Mouse (Mus musculus) liver, embryonic 16.5 days (tissue): Measurements from ENCODE around the gene Dtnb. TPM values are rescaled to one million over a fixed set of nuclear protein-coding genes. Genes with fewer than 3 reads are reported as not detected.
"Not testable (repeated sequence)": the region's sequence is repeated elsewhere in the genome, so short reads cannot be mapped to it uniquely, and the experiment has no call there.

Source experiments
- ATAC-seq: fragments of 200-750 bp; cut with Nextera tagmentation; 2 replicates; pipeline ENCODE4 v1.8.0; 2017; ENCODE audit warnings: low read depth, mild to moderate bottlenecking, moderate number of reproducible peaks, moderate library complexity
- H3K27ac ChIP-seq: fragments of 300-500 bp; sonication (generic); 2 replicates; pipeline ENCODE4 v1.5.1; 2014; ENCODE audit warnings: mild to moderate bottlenecking, low read length
- H3K27me3 ChIP-seq: fragments of 300-500 bp; sonication (generic); 2 replicates; pipeline ENCODE4 v1.6.1; 2014; ENCODE audit warnings: low read depth, low read length, mixed read lengths; ENCODE audit not compliant: control insufficient read depth, insufficient read depth
- H3K36me3 ChIP-seq: fragments of 300-500 bp; sonication (generic); 2 replicates; pipeline ENCODE4 v1.6.1; 2014; ENCODE audit warnings: mild to moderate bottlenecking; ENCODE audit not compliant: control insufficient read depth, insufficient read depth
- H3K4me1 ChIP-seq: fragments of 300-500 bp; sonication (generic); 2 replicates; pipeline ENCODE4 v1.6.1; 2014; ENCODE audit warnings: low read depth, low read length, mixed read lengths; ENCODE audit not compliant: control insufficient read depth
- H3K4me2 ChIP-seq: fragments of 300-500 bp; sonication (generic); 2 replicates; pipeline ENCODE4 v1.6.1; 2014; ENCODE audit warnings: low read depth, low read length, mixed read lengths
- H3K4me3 ChIP-seq: fragments of 300-500 bp; sonication (generic); 2 replicates; pipeline ENCODE4 v1.5.1; 2014; ENCODE audit warnings: low read depth, mild to moderate bottlenecking, low read length
- H3K9ac ChIP-seq: fragments of 300-500 bp; sonication (generic); 2 replicates; pipeline ENCODE4 v1.6.1; 2014; ENCODE audit warnings: low read depth, low read length
- H3K9me3 ChIP-seq: fragments of 300-500 bp; sonication (generic); replicated peaks from 2 replicates; pipeline ENCODE4 v1.6.1; 2016; ENCODE audit warnings: low read length; ENCODE audit not compliant: control insufficient read depth
- WGBS: fragments of 180-500 bp; shearing (Covaris S2); extraction: QIAGEN DNeasy Blood & Tissue Kit; methylation state at CpG from one replicate; pipeline ENCODE4 v1.1.7; 2014; ENCODE audit not compliant: insufficient replicate concordance; 5-methylcytosine and 5-hydroxymethylcytosine counted together
- polyA plus RNA-seq: library from polyadenylated mRNA; unstranded; fragments of >200 nt; fragmentation: Nextera tagmentation; extraction: Ambion mirVana; gene quantifications from 2 replicates; pipeline ENCODE4 v1.2.1, GENCODE M21; 2015

Gene Dtnb
- polyA plus RNA-seq = 17.3 and 19.7 TPM in 2 replicates

DNA sequence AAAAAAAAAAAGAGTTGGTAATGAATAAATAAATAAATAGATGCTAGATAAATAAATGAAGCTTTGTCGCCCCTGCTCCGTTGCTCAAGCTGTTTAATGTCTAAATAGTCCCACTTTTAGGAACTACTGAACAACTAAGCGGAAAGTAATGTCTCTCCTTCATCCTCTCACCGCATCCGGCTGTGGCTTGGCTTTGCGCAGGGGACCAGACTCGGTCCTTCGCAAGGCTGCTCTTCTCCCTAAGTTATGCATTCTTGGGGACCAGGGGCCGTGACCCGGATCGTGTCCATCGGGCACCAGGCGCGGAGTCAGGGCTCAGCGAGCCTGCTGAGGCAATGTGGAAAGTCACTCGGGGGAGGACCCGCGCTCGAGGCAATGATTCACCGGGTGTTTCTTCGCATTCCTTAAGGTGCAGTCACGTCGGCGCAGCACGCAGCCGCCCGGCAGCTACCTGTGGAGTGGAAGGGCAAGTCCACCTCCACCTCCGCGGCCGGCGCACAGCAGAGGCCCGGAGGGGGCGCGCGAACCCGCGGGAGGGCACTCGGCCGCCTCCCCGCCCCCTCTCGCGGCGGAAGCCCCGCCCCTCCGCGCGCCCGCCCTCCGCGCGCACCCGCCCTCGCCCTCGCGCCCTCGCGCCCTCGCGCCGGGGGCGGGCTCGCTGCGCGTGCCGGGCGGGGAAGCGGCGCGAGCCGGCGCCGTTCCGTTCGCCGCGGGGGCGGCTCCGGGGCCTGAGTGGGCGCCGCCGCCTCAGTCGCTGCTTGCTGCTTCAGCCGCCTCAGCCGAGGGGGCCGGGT, at the start of gene Dtnb:
Gene Dtnb (plus strand): TSS at position 595 of the 794 bp plus-strand sequence.
- peaks cover 13% of the 10 kb centered on the region for H3K4me1 ChIP-seq

DNA sequence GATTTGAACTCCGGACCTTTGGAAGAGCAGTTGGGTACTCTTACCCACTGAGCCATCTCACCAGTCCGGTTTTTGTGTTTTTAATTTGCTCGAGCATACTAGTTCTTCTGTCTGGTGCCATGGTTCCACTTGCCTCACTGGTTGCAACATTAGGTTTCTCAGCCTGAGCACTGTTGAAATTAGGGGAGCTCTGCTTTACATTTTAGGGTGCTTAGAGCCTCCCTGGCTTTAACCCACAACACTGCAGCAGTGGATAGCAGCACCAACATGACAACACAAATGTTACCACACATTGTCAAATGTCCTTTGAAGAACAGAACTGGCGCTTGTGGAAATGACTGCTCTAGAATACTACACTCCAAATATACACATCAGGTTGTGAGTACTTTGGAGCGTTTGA, 46.6 kb upstream of the Dtnb start:
- H3K9ac ChIP-seq = no peak overlapping the region
- H3K4me3 ChIP-seq = no peak overlapping the region
- H3K27me3 ChIP-seq = no peaks in the 10 kb centered on the region
- no peaks in the 10 kb centered on the region for H3K4me1 ChIP-seq
- no peaks in the 10 kb centered on the region for H3K36me3 ChIP-seq
- no peak overlapping the region for H3K4me2 ChIP-seq
- no peak overlapping the region for H3K27ac ChIP-seq
- no peaks in the 10 kb centered on the region for H3K9me3 ChIP-seq
- no peak for ATAC-seq
- WGBS = 62% methylated on average over 5 of the region's 5 CpGs

More for the DNA sequence above, at the start of gene Dtnb:
- no peaks in the 10 kb centered on the region for H3K9me3 ChIP-seq
- H3K4me2 ChIP-seq = peak within 1 kb of the TSS; percentile 99
- peak within 1 kb of the TSS; percentile 89 for H3K27ac ChIP-seq
- ATAC-seq = peak; percentile 92
- peak within 1 kb of the TSS; percentile 91 for H3K9ac ChIP-seq
- H3K27me3 ChIP-seq = no peaks in the 10 kb centered on the region
- no peaks in the 10 kb centered on the region for H3K36me3 ChIP-seq
- peak within 1 kb of the TSS; percentile 91 for H3K4me3 ChIP-seq
- 1% methylated on average over 59 of the region's 85 CpGs for WGBS

DNA sequence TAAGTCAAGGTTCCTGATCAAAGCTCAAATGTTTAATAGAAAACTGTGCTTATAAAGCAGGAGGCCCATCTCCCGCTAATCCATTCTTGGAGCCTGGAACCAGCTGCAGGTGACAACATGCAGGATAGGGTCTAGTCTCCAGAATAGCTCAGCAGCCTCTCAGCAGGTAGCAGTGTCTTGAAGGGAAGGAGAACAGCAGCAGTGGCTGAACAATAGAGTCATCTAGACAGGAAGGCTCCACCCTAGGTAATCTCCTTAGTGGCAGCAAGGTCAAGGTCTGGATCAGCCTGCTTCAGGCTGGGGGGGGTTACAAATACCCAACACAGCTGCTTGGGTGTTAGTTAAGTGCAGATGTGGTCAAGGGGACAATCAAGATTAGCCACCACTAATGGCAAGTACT, 36.7 kb upstream of the Dtnb start:
- not testable (repeated sequence) for H3K4me1 ChIP-seq, H3K36me3 ChIP-seq, H3K4me3 ChIP-seq, H3K4me2 ChIP-seq, ATAC-seq, H3K27ac ChIP-seq, H3K27me3 ChIP-seq, H3K9me3 ChIP-seq, H3K9ac ChIP-seq
- WGBS = 78% methylated on average over 1 of the region's 1 CpGs

DNA sequence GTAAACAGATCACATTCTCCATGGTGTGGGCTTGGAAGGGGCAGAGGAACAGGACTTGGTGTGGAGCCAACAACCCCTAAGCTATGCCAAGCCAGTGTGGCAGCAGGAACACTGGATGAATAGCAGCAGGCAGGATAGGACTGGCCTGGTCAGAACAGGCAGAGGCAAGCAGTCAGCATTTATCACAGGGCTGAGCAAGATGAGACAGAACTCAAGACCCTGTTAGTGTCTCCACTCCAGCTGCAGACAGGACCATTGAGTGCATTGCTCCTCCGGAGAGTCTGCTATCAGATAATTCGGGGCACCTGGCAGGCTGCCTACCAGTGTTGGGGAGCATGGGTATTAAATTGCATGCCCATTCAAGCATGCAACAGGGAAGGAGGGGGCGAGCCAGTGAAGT, 34.6 kb upstream of the Dtnb start:
- Histone ChIP-seq H3K9me3 (no peaks in the 10 kb centered on the region), H3K4me3 (no peak overlapping the region), H3K4me2 (no peak overlapping the region), H3K4me1 (no peaks in the 10 kb centered on the region), H3K27me3 (no peaks in the 10 kb centered on the region), H3K27ac (no peak overlapping the region), H3K36me3 (no peaks in the 10 kb centered on the region), H3K9ac (no peak overlapping the region)
- 58% methylated on average over 3 of the region's 3 CpGs for WGBS
- no peak for ATAC-seq

DNA sequence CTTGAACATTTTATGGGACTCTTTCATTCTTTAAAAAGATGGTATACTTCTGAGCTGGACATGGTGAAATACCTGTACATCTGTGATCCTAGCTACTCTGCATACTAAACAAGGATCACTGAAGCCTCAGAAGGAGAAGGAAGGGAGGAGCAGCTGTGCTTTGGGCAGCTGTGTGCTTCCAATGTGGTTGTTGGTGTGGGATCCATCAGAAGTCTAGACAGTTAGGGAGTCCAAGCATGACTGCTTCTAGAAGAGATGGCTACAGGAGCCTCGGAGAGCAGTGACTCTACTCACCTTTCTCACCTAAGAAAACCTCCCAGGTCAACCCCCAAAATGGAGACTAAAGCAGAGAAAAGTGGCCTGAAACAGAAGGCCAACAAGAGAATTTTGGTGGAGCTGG, 34.1 kb upstream of the Dtnb start:
- Histone ChIP-seq H3K4me1 (no peaks in the 10 kb centered on the region), H3K9me3 (no peaks in the 10 kb centered on the region), H3K27ac (no peak overlapping the region), H3K27me3 (no peaks in the 10 kb centered on the region), H3K36me3 (no peaks in the 10 kb centered on the region), H3K4me2 (no peak overlapping the region), H3K4me3 (no peak overlapping the region), H3K9ac (no peak overlapping the region)
- no peak for ATAC-seq
- 61% methylated on average over 1 of the region's 1 CpGs for WGBS

DNA sequence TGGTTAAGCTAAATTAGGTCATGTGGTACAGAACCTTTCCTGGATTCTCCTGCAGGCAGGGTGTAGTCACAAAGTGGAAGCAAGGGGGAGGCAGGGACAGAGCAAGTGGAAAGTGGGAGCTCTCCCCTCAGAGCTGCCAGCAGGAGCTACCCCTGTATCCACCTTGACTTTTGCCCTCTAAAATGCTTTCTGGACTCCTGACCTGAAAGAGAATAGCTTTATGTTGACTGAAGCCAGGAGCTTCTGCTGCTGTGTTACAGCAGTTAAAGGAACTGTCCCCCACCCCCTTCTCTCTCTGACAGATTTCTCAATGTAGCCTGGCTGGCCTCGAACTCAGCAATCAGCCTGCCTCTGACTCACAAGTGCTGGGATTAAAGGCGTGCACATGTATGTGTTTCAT, 32.6 kb upstream of the Dtnb start:
- H3K27me3 ChIP-seq = no peaks in the 10 kb centered on the region
- no peaks in the 10 kb centered on the region for H3K4me1 ChIP-seq
- ATAC-seq = peak; percentile 82
- H3K36me3 ChIP-seq = no peaks in the 10 kb centered on the region
- H3K9ac ChIP-seq = no peak overlapping the region
- 36% methylated on average over 2 of the region's 2 CpGs for WGBS
- no peak overlapping the region for H3K4me2 ChIP-seq
- H3K4me3 ChIP-seq = no peak overlapping the region
- H3K27ac ChIP-seq = no peak overlapping the region
- no peaks in the 10 kb centered on the region for H3K9me3 ChIP-seq

DNA sequence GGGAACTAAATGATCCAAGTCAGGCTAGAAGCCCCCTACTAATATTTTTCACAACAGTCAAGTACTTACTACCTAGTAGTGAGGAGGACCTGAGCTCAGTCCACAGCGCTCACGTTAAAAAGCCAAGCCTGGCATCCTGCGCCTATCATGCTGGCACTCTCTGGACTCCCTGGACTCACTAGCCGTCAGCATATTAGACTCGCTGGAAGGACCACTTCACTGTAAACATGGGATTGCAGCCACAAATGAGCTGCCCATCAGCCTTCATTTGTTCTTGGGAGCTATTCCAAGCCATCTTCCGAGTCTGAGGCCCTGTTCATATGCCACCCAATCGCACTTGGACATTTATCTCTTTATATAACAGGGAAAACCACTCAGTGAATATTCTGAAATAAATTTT, 31.3 kb upstream of the Dtnb start:
- Histone ChIP-seq H3K27ac (no peak overlapping the region), H3K36me3 (no peaks in the 10 kb centered on the region), H3K27me3 (no peaks in the 10 kb centered on the region), H3K4me2 (no peak overlapping the region), H3K9me3 (no peaks in the 10 kb centered on the region), H3K4me3 (no peak overlapping the region), H3K9ac (no peak overlapping the region), H3K4me1 (no peaks in the 10 kb centered on the region)
- no peak for ATAC-seq
- 75% methylated on average over 7 of the region's 7 CpGs for WGBS

DNA sequence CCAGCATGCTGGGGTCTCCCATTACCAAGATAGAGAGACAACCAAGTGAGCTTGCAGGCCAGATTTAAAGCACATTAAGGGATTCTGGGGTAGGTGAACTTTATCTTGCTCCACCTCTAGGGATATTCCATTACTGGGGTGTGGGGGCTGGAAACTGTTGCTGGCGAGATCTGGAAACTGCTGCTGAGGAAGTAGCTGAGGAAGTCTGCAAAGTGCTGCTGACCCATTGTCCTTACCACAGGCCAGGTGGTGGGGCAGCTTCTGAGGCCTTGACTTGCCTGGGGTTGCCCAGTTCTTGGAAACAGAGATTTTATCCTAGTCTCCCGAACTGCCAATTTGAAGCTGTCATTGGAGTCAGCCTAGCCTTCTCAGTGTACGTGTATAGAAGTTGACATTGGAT, 26.7 kb upstream of the Dtnb start:
- Histone ChIP-seq H3K4me2 (no peak overlapping the region), H3K27ac (no peak overlapping the region), H3K9me3 (no peaks in the 10 kb centered on the region), H3K4me1 (no peaks in the 10 kb centered on the region), H3K9ac (no peak overlapping the region), H3K4me3 (no peak overlapping the region), H3K27me3 (no peaks in the 10 kb centered on the region), H3K36me3 (no peaks in the 10 kb centered on the region)
- 31% methylated on average over 3 of the region's 3 CpGs for WGBS
- no peak for ATAC-seq

DNA sequence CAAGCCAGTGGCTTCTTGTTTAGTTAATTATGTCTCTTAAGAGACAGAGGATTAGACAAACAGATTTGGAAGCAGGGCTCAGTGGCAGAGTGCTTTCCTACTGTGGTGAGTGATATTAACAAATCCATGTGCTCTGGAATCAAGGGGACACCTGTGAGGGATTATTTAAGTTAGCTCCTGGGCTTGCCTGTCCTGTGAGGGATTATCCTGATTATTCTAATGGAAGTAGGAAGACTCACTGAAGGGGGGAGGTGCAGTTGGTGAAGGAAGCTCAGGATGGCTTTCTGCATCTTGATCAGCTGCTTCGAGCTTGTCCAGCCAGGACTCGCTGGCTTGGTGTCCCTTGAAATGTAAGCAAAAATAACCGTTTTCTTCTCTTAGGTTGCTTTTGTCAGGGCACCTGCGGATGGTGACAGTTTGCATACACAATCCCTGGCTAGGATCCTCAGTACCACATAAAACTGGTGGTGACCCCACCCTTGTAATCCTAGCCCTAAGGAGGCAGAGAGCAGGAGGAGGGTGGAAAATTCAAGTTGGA, 26.0 kb upstream of the Dtnb start:
- 60% methylated on average over 4 of the region's 4 CpGs for WGBS
- Histone ChIP-seq H3K9me3 (no peaks in the 10 kb centered on the region), H3K36me3 (no peaks in the 10 kb centered on the region), H3K27ac (no peak overlapping the region), H3K27me3 (no peaks in the 10 kb centered on the region), H3K4me2 (no peak overlapping the region), H3K4me1 (no peaks in the 10 kb centered on the region), H3K9ac (no peak overlapping the region), H3K4me3 (no peak overlapping the region)
- no peak for ATAC-seq
